Mouse (Mus musculus) kidney, postnatal 0 days (tissue): Measurements from ENCODE around the gene Ddx6. TPM values are rescaled to one million over a fixed set of nuclear protein-coding genes. Genes with fewer than 3 reads are reported as not detected.

Source experiments
- ATAC-seq: fragments of 200-750 bp; cut with Nextera tagmentation; replicated peaks from 2 replicates; pipeline ENCODE4 v1.8.0; 2017; ENCODE audit warnings: low read depth, moderate number of reproducible peaks, moderate TSS enrichment, moderate library complexity; ENCODE audit not compliant: low FRiP score
- DNase-seq: peaks from one replicate; pipeline ENCODE4 v3.0.0-alpha.2; 2016; ENCODE audit warnings: low spot score
- H3K27ac ChIP-seq: fragments of 300-500 bp; sonication (generic); 2 replicates; pipeline ENCODE4 v1.5.1; 2014; ENCODE audit warnings: mild to moderate bottlenecking
- H3K27me3 ChIP-seq: fragments of 300-500 bp; sonication (generic); 2 replicates; pipeline ENCODE4 v1.6.1; 2014; ENCODE audit warnings: low read length, mixed read lengths; ENCODE audit not compliant: insufficient read depth
- H3K36me3 ChIP-seq: fragments of 300-500 bp; sonication (generic); 2 replicates; pipeline ENCODE4 v1.6.1; 2014; ENCODE audit warnings: low read length, mixed read lengths; ENCODE audit not compliant: insufficient read depth
- H3K4me1 ChIP-seq: fragments of 300-500 bp; sonication (generic); replicated peaks from 2 replicates; pipeline ENCODE4 v1.6.1; 2014; ENCODE audit warnings: antibody characterized with exemption, low read length, mixed read lengths; ENCODE audit not compliant: insufficient read depth
- H3K4me2 ChIP-seq: fragments of 300-500 bp; sonication (generic); 2 replicates; pipeline ENCODE4 v1.6.1; 2014; ENCODE audit warnings: mild to moderate bottlenecking, low read length, moderate library complexity, mixed read lengths
- H3K4me3 ChIP-seq: fragments of 300-500 bp; sonication (generic); replicated peaks from 2 replicates; pipeline ENCODE4 v1.5.1; 2014; ENCODE audit warnings: low read depth, low read length
- H3K9ac ChIP-seq: fragments of 300-500 bp; sonication (generic); 2 replicates; pipeline ENCODE4 v1.6.1; 2014; ENCODE audit warnings: low read depth, low read length
- H3K9me3 ChIP-seq: fragments of 300-500 bp; sonication (generic); replicated peaks from 2 replicates; pipeline ENCODE4 v1.6.1; 2016; ENCODE audit warnings: low read length, inconsistent platforms, mixed read lengths
- CTCF ChIP-seq: IDR thresholded peaks from 2 replicates; pipeline ENCODE4 v1.5.1; 2016; ENCODE audit warnings: antibody characterized with exemption, low read depth, mild to moderate bottlenecking, moderate library complexity
- WGBS: fragments of 180-500 bp; shearing (Covaris S2); extraction: QIAGEN DNeasy Blood & Tissue Kit; methylation state at CpG from one replicate; pipeline ENCODE4 v1.1.7; 2014; 5-methylcytosine and 5-hydroxymethylcytosine counted together
- polyA plus RNA-seq: library from polyadenylated mRNA; unstranded; fragments of >200 nt; fragmentation: Nextera tagmentation; extraction: Ambion mirVana; gene quantifications from 2 replicates; pipeline ENCODE4 v1.2.1, GENCODE M21; 2015

Ddx6 gene
- polyA plus RNA-seq, 1 experiment from 2014 or later: 13.8 TPM

DNA sequence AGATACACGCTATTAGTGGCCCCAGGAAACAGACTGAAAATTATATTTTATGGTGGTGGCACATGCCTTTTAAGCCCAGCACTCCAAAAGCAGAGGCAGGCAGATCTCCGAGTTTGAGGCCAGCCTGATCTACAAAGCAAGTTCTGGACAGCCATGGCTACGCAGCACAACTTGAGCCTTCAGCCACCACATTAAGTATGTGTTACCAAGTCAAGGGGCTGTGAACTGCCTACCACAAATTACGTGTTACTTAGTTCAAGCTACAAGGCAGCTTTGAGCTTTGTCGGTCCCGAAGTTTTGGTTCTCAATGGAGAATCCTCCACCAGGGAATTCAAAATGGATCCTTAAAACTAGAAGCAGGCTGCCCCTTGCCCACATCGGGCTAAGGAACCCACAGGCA is 38.4 kb downstream of the Ddx6 start:
- 94% methylated on average over 7 of the region's 7 CpGs for WGBS
- Histone ChIP-seq H3K36me3 (0 out of 2 replicates have a peak, but pooled peaks cover 5% of the 10 kb centered on the region), H3K4me1 (no peaks in the 10 kb centered on the region), H3K9me3 (no peaks in the 10 kb centered on the region), H3K4me3 (no peak overlapping the region), H3K27me3 (no peaks in the 10 kb centered on the region), H3K27ac (no peak overlapping the region), H3K4me2 (no peak overlapping the region), H3K9ac (no peak overlapping the region)
- TF ChIP-seq CTCF: no peak
- DNase-seq (no peak), ATAC-seq (no peak)

DNA sequence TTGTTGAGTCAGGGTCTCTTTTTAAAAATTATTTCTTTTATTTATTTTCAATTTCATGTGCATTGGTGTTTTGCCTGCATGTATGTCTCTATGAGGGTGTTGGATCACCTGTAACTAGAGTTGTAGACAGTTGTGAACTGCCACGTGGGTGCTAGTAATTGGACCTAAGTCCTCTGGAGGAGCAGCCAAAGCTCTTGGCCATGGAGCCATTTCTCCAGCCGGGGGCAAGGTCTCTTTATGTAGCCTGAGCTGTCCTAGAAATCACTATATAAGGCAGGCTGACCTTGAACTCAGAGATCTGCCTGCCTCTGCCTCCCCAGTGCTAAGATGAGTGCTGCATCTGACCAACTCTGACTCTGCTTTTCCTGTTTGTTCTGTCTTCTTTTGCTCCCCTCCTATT is 39.5 kb downstream of the Ddx6 start:
- Histone ChIP-seq H3K27ac (no peak overlapping the region), H3K4me3 (no peak overlapping the region), H3K9ac (no peak overlapping the region), H3K4me2 (no peak overlapping the region), H3K36me3 (no peaks in the 10 kb centered on the region), H3K9me3 (no peaks in the 10 kb centered on the region), H3K27me3 (no peaks in the 10 kb centered on the region), H3K4me1 (no peaks in the 10 kb centered on the region)
- DNase-seq (no peak), ATAC-seq (no peak)
- no peak for TF ChIP-seq CTCF
- 92% methylated on average over 2 of the region's 2 CpGs for WGBS

DNA sequence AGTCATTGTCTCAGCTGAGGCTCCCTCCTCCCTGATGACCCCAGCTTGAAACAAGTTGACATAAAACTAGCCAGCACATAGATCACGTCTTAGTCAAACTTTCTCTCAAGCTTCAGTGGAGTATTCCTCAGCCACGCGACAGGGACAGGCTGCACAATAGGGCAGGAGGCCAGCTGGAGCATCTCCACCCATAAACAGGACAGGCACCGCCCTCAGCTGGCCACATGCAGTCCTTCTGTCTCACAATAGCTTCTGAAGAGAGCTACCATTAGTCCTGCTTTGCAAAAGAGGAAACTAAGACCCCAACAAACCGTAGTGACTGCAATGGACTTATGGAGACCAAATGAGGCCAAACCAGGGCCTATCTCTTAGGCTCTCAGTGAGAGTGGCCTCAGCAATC is 40.8 kb downstream of the Ddx6 start:
- 36% methylated on average over 5 of the region's 5 CpGs for WGBS
- H3K27ac ChIP-seq: no peak overlapping the region
- DNase-seq: peak; percentile 39

DNA sequence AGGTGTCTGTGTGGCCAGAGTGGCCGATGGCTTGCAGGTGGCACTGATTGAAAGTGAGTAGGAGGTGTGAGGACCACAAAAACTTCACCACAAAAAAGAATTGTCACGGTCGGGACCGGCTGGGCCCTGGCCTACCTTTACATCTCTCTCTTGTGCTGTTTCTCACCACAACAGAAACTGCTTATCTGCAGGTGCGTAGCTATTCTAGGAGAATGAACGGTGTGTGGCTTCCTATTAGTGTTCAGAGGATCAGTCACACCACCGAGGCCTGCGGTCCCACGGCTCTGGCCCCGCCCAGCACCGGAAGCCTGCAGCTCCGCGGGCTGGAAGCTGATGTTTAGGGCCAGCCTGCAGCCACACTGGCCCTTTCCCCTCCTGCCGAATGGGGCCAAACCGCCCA is 41.2 kb downstream of the Ddx6 start:
- DNase-seq (no peak), ATAC-seq (no peak)
- H3K4me1 ChIP-seq: no peaks in the 10 kb centered on the region
- 66% methylated on average over 15 of the region's 15 CpGs for WGBS
- H3K4me2 ChIP-seq: no peak overlapping the region
- H3K27ac ChIP-seq: no peak overlapping the region
- TF ChIP-seq CTCF: no peak
- no peaks in the 10 kb centered on the region for H3K36me3 ChIP-seq
- no peaks in the 10 kb centered on the region for H3K9me3 ChIP-seq
- no peaks in the 10 kb centered on the region for H3K27me3 ChIP-seq
- no peak overlapping the region for H3K4me3 ChIP-seq
- H3K9ac ChIP-seq: no peak overlapping the region

More for the DNA sequence above, 40.8 kb downstream of the Ddx6 start:
- no peaks in the 10 kb centered on the region for H3K27me3 ChIP-seq
- ATAC-seq: no peak
- H3K4me1 ChIP-seq: no peaks in the 10 kb centered on the region
- no peak overlapping the region for H3K4me3 ChIP-seq
- H3K9me3 ChIP-seq: no peaks in the 10 kb centered on the region
- peak; percentile 25; the same call in 1 of the 2 replicates for TF ChIP-seq CTCF
- H3K9ac ChIP-seq: no peak overlapping the region
- no peak overlapping the region for H3K4me2 ChIP-seq
- H3K36me3 ChIP-seq: no peaks in the 10 kb centered on the region

DNA sequence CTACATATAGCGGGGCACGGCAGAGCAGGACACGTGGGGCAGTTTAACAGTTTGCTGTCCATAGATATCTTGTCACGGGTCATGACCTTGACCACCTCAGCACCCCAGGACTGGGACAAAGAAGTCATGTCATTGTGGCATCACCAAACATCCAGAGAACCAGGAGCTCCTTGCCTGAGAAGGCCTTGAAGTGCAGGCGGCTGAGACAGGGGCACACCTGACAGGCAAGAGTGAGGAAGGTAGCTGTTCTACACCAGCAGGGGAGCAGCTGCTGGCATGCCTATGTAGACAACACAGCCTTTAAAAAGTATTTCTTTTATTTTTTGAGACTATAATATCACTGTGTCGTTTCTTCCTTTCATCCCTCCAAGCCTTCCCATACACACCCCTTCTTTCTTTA is 41.7 kb downstream of the Ddx6 start:
- H3K4me1 ChIP-seq: no peaks in the 10 kb centered on the region
- H3K27me3 ChIP-seq: no peaks in the 10 kb centered on the region
- H3K9ac ChIP-seq: no peak overlapping the region
- no peak overlapping the region for H3K27ac ChIP-seq
- no peaks in the 10 kb centered on the region for H3K36me3 ChIP-seq
- no peaks in the 10 kb centered on the region for H3K9me3 ChIP-seq
- H3K4me3 ChIP-seq: no peak overlapping the region
- DNase-seq: no peak
- H3K4me2 ChIP-seq: no peak overlapping the region
- no peak for ATAC-seq
- 87% methylated on average over 6 of the region's 6 CpGs for WGBS
- no peak for TF ChIP-seq CTCF

DNA sequence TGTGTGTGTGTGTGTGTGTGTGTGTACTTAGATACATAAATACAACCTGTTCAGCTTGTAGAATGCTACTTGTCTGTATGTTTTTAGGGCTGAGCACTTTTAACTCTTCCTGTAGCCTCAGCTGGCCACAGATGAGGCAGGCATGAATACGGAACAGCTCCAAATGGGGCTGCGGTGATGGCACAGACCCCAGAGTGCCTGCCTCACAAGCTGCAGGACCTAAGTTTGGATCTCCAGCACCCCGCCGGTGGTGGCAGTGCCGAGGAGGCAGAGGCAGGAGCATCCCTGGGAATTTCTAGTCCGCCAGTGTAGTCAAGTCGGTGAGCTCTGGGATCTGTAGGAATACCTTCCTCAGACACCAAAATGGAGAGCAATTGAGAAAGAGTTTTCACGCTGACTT is 42.3 kb downstream of the Ddx6 start:
- DNase-seq: no peak
- H3K4me3 ChIP-seq: no peak overlapping the region
- no peak overlapping the region for H3K4me2 ChIP-seq
- H3K9ac ChIP-seq: no peak overlapping the region
- TF ChIP-seq CTCF: no peak
- H3K36me3 ChIP-seq: no peaks in the 10 kb centered on the region
- H3K4me1 ChIP-seq: no peaks in the 10 kb centered on the region
- H3K27me3 ChIP-seq: no peaks in the 10 kb centered on the region
- 92% methylated on average over 8 of the region's 8 CpGs for WGBS
- ATAC-seq: no peak
- H3K27ac ChIP-seq: no peak overlapping the region
- no peaks in the 10 kb centered on the region for H3K9me3 ChIP-seq

DNA sequence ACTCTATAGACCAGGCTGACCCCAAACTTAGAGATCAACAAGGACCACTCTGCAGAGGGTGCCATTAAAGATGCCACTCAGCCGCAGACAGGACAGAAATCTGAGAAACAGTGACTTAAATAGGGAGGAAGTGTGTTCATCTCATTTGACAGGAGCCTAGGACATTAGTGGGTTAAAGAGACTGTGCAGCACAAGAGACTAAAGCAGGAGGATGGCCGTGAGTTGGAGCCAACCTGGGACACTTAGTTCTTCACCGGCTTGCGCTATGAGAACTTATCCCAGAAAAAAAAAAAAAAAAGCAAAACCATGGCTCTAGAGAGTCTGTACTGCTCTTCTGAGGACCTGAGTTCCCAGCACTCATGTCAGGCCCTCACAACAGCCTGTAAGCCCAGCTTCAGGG is 43.0 kb downstream of the Ddx6 start:
- no peak overlapping the region for H3K4me2 ChIP-seq
- H3K4me3 ChIP-seq: no peak overlapping the region
- ATAC-seq (no peak), DNase-seq (no peak)
- H3K27me3 ChIP-seq: no peaks in the 10 kb centered on the region
- WGBS: 69% methylated on average over 4 of the region's 4 CpGs
- H3K36me3 ChIP-seq: no peaks in the 10 kb centered on the region
- H3K27ac ChIP-seq: no peak overlapping the region
- no peaks in the 10 kb centered on the region for H3K4me1 ChIP-seq
- TF ChIP-seq CTCF: no peak
- H3K9me3 ChIP-seq: no peaks in the 10 kb centered on the region
- no peak overlapping the region for H3K9ac ChIP-seq
